Mouse (Mus musculus): ENCODE data around the gene Tmem178b.

DNA sequence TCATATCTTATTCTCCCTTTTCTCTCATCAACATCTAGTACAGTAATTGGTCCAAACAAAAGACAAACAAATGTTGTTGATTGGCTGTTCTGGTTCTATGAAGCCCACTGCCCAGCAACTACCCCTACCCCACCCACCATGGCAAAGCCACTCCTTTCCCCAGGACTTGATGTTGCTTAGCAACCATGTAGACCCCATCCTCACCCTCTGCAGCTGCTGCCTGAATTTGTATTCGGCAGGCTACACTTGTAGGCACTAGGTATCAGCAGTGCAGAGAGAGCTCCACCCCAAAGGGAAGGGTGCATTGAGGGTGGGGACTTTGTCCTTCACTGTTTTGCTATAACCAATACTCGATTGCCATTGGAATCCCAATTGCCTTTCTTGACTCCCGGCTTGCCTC is 365.8 kb downstream of the Tmem178b start:
- TF ChIP-seq E2F4 (IDR thresholded peaks at IDR 0.05; ENCODE audit: insufficient read depth) (no peak), POLR2A (IDR thresholded peaks at IDR 0.05; ENCODE audit: insufficient read length, low read depth) (no peak), TCF12 (IDR thresholded peaks at IDR 0.05; ENCODE audit: insufficient read depth, poor library complexity, severe bottlenecking) (no peak), POLR2AphosphoS2 (IDR thresholded peaks at IDR 0.05; ENCODE audit: insufficient read length, low read depth) (no peak), USF1 (IDR thresholded peaks at IDR 0.05; ENCODE audit: low read depth) (no peak), SRF (IDR thresholded peaks at IDR 0.05; ENCODE audit: control insufficient read depth, insufficient read length, low read depth) (no peak), CEBPB (IDR thresholded peaks at IDR 0.05; ENCODE audit: insufficient read depth, poor library complexity, severe bottlenecking) (no peak), MYOG (IDR thresholded peaks at IDR 0.05; ENCODE audit: control insufficient read depth in 1 of 3, insufficient read depth in 1 of 3, insufficient read length in 2 of 3, low read depth in 2 of 3) (no peak), MAX (IDR thresholded peaks at IDR 0.05; ENCODE audit: low read depth) (no peak), MYOD1 (IDR thresholded peaks at IDR 0.05; ENCODE audit: control insufficient read depth in 1 of 3, insufficient read length in 2 of 3, low read depth in 2 of 3) (no peak), TCF3 (IDR thresholded peaks at IDR 0.05; ENCODE audit: insufficient read length, low read depth) (no peak), REST (IDR thresholded peaks at IDR 0.05; ENCODE audit: insufficient read depth, insufficient read length) (no peak)

Measured in myocyte (in vitro differentiated cells).